Mouse (Mus musculus) embryo, embryonic 10.5 days (tissue): Measurements from ENCODE around the gene Stard13.
A peak's percentile ranks its signal among the peaks of the same experiment; 100 is the strongest.

Experiments used
- DNase-seq: peaks from one replicate; pipeline ENCODE4 v3.0.0-alpha.2; 2015; ENCODE audit warnings: low spot score

Stard13 gene

DNA sequence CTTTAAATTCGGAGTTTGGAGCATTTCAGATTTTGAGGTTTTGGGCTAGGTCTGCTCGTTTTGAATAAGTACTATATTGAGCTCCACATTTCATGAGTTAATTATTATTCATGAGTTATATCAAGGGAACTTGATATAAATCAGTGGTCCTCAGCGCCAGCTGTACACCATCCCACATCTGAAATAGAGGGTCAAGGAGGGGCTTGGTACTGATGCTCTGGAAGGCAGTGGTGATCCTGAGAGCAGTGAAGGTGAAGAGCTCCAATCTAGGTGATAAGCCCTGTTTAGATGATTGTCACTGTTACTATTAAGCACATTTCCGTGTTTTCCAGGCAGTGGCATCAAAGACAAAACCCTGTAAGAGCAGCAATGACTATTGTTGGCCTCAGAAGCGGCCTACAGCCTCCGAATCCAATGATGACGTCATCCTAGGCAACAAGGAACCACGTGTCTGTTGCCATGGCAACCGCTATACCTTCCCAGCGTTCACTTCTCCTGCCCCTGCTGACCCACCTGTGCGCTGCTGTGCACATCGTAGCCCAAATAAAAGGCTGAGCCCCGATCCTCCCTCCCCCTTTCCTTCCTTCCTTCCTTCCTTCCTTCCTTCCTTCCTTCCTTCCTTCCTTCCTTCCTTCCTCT is 5.2 kb downstream of the Stard13 start:
- DNase-seq = no peak

GRCm38 (mm10) chr5:151223696-151224366 is 9.8 kb downstream of the Stard13 start:
- no peak for DNase-seq

- DNase-seq = no peak
Measured at GRCm38 (mm10) chr5:151222791-151223190, 10.8 kb downstream of the Stard13 start.

DNA sequence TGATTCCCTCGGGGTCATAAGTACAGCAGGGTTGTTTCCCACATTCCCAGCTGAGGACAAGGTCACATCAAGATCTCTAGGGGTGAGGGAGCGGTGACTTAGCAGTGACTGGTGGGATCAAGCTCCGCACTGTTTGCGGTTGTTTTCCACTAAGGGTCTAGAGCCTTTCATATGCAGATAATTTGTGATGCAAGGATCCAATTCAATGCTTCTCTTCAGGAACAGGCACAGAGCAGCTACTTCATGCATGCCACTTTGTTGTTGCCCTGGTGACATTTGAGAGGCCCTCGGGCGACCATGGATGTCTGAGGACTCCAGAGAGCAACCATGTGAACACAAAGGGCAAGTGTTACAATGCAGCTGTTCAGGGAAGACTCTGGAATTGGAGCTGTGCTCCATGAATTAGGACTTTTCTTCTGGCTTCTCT is 14.9 kb downstream of the Stard13 start:
- peak; percentile 75 for DNase-seq

DNA sequence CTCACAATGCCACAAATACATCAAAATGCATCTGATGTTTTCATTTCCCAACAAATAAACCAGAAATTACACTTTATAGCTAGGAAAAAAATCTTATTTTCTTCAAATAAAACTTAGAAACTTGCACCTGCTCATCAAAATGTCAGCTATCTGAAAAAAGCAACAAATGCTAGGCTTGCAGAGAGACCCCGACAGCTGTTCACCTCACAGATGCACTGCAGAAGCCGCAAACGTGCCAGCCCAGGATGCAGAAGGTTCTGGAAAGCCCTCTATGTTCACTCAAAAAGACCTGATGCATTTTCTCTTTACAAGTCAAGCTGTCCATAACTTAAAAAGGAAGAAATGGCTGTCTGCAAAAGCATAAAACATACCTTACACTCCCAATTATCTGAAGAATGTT is 20.5 kb downstream of the Stard13 start:
- no peak for DNase-seq

DNA sequence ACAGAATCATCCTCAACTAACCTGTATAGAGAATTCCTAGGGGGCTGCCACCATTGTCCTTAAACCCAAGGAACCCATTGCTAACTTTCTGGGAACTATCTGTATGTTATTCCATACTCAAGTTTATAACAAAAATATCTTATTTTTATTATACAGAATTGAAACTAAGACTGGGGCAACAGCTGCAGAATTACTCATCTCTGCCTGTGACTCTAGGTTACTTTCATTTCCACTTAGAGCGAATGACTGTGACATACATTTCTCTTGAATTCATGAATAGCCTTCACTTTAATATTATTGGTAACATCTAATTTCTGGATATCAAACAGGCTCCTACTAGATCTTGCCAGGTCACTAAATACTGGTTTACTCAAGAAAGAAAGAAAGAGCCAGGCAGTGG is 22.8 kb downstream of the Stard13 start:
- DNase-seq = no peak

DNA sequence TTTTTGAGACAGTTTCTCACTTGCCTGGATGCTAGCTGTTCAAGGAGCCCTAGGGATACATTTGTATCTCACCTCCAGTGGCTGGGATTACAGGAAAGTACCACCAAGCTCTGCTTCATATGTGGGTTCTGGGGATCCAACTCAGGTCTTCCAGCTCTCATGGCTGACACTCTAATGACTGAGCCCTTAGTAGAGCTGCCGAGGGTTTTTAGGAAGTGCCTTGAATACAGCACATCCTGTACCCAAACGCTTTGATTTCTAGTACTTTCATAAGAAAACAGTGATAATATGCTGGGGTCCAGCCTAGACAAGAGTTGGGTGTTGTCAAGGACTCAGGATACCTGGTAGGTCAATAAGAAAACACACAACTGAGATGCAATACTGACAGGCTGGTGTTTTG is 23.6 kb downstream of the Stard13 start:
- DNase-seq = no peak

DNA sequence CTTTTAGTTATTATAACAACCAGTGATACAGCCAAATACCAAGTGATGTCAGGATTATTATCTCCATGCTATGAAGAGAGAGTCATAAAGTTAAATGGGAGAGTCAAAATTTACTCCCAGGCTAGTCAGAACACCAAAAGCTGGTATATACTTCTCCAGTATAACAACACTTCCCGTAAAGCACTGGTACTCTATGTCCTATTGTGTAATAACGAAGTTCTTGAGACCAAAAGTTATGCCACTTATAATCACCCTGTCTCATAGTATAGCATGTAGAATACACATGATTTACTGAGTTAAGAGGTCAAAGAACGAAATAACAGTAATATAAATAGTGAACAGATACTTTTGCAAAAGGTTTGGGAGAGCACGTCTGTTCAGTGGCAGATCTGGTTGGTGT is 28.6 kb downstream of the Stard13 start:
- no peak for DNase-seq

DNA sequence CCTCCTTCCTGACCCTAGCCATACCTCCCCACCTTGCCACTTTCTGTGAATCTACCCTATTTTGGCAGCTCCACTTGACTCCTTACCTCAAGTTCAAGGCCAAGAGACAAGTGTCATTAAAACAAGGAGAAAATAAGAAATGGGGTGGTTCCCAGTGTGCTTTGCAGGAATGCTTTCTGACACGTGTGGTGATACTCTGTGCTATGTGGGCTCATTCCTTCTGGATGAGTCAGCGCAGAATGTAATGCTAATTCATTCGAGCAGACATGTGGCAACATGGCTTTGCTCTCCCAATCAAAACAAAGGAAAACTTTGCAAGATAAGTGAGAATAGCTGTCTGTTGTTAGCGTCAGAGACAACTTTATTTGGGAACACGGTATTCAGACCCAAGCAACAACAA is 30.7 kb downstream of the Stard13 start:
- no peak for DNase-seq

- no peak for DNase-seq
Measured at GRCm38 (mm10) chr5:151201220-151201619, 32.4 kb downstream of the Stard13 start.

DNA sequence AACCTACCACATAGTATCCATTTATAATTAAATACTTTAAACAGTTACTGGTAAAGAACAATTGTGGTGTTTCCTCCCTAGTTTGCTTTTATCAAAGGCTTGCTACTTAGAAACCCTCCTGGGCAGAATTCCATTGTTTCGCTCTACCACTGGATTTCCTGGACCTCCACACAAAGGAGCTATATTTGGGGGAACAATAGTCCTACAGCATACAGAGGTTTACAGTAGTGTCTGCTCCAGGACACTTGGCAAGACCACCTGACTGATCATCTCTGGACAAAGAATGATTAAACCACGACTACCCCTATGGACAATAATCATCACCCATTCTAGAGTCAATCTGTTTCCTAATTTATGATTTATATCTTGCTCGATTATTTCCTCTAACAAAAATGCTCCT is 34.4 kb downstream of the Stard13 start:
- DNase-seq = no peak

- DNase-seq = peak; percentile 24
Measured at GRCm38 (mm10) chr5:151196603-151197272, 36.9 kb downstream of the Stard13 start.

DNA sequence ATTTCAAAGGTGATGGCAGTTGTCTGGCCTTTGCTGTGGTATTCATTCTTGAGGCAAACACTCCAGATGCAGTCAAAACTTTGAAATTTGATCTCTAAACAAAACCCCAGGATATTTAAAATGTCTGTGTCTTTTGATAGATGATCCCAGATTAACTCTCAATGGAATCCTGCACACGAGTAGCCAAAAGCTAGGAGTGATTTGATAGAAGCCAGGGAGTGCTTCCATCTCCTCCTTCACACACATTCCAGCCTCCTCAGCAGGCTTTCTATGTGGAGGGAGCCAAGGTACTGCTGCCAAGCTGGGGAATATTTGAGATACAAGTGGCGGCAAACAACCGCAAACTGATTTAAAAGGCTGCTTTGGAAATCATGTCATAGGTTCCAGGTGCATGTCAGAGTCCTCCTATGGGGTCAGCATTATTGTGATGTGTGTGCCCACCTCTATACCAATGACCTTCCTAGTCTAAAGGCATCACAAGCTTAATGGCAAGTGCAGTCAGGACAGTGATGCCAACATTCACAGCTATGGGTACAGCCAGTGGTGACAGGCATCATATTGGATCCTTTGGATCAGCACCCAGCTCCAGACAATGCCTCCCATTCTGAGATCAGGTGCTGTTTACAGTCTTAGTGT is 39.6 kb downstream of the Stard13 start:
- DNase-seq = no peak

DNA sequence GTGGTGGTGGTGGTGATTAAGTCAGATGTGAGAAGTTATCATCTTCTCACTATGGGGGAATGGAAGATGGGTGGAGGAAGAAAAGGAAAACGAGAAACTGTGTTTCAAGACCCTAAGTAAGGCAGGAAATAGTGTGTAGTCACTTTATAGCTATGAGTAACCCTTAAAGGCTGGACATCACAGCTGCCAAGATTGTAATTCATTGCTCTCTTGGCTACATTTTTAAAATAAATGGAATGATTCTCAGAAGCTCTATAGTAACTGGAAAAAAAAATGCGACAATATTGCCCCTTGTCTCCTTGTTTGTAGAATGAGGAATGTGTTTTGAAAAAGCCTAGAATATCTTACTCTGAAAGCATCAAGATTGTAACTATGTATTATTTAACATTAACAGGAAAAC is 41.4 kb downstream of the Stard13 start:
- DNase-seq = no peak

DNA sequence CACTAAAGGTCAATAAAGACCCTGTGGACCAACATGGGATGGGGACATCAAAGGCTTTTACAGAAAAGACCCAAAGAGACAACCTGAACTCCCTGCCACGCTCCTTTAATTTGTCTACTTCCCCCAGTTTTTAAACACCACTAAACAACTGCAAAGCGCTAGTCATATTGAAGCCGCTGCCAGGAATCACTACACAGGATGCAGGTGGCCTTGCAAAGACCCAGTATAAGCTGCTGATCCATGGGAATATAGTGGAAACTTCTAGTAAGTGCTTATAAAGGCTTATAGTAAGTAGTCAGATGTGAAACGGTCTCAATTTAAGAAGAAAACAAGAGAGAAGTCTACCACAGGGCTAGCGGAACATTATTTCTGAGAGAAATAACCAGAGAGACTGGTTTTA is 42.9 kb downstream of the Stard13 start:
- DNase-seq = no peak

- peak; percentile 89 for DNase-seq
Measured at GRCm38 (mm10) chr5:151189789-151190378, 43.8 kb downstream of the Stard13 start.

DNA sequence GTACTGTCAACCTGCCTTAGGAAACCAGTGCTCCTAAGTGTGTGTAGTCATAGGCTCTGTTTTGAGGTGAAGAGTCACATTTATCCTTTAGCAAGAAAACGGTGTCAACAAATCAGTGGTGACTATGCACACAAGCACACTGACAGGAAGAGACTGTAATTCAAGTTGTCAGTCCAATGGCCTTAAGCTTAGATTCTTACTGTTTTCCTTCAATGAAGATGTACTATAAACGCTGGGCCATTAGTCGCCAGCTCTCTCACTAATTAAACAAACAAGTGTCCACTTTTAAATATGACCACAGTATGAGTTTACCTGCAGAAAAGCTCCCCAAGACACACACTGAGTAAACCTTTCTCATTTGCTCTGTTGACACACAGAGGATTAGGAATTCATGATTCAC is 44.3 kb downstream of the Stard13 start:
- DNase-seq = no peak

DNA sequence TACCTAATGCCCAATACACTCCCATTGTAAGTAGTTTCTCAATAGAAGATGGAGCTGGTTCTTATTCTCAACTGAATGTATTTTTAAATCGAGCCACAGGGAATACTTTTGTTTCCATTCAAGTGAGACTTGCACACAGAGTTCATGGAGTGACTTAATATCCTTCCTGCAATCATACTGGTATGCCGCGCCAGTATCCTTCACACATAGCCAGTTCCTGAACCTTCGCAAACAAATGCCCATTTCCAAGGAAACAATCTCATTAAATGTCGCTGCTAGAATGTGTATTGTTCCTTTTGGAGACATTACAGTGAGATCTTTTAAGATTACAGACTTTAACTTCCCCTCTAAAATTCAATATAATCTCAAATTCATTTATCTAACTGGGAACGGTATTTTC is 45.0 kb downstream of the Stard13 start:
- DNase-seq = no peak

GRCm38 (mm10) chr5:151187336-151187735 is 46.3 kb downstream of the Stard13 start:
- DNase-seq = no peak

DNA sequence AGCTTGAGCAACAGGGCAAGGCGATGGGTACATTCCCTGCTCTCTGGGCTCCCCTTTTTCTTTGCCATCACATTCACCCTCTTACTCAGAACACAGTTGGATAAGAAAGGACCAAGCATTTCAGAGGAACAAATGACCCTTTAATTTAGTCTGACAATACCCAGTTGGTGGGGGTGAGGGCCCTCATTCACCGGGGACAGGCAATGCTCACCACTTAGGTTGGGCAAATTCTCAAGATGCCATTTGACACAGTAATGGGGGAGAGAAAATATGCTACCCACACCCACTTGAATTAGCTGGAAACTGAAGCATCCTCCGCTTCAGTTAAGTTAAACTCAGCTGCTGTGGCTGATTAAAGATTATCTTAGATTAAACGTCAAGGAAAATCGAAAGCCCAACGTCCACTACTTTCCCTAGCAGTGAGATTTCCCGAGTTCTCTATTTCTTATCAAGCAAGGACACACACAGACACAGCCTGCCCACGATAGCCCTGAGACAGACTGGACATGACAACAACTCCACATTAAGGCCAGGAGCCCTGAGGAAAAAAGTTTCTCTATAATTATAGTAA is 48.3 kb downstream of the Stard13 start:
- no peak for DNase-seq

- DNase-seq = no peak
Measured at GRCm38 (mm10) chr5:151183656-151184240, 49.9 kb downstream of the Stard13 start.

GRCm38 (mm10) chr5:151181288-151181687 is 52.3 kb downstream of the Stard13 start:
- no peak for DNase-seq
